Mouse (Mus musculus) ES-E14 (cell line): ENCODE measurements at regions not wholly inside any gene's neighbourhood (a gene's known extent, or its start where the extent isn't known, plus 50 kb on each side); places are given as distances from the start of the nearest gene placed in this dataset.

Experiments used
- DNase-seq: peaks from one replicate; pipeline ENCODE4 v3.0.0-alpha.2; 2013; ENCODE audit warnings: low read depth, low spot score
- H3K27ac ChIP-seq: 2 replicates; pipeline ENCODE4 v1.5.1; 2012; ENCODE audit warnings: low read depth, mild to moderate bottlenecking, low read length, moderate library complexity, mixed read lengths; ENCODE audit not compliant: poor library complexity, insufficient read depth, severe bottlenecking
- H3K36me3 ChIP-seq: 2 replicates; pipeline ENCODE4 v1.6.1; 2012; ENCODE audit warnings: mild to moderate bottlenecking, low read length, moderate library complexity, mixed read lengths; ENCODE audit not compliant: control insufficient read depth, poor library complexity, insufficient read depth, severe bottlenecking
- H3K4me1 ChIP-seq, 2 experiments: fragments of 150-350 bp in 1 of 2; sonication (generic) in 1 of 2; 2 replicates each; pipeline ENCODE4 v1.6.1; 2012; ENCODE audit warnings: low read length in 2 of 2, mild to moderate bottlenecking in 1 of 2, mixed read lengths in 1 of 2; ENCODE audit not compliant: control insufficient read depth in 2 of 2, insufficient read depth in 2 of 2, poor library complexity in 1 of 2
- H3K4me3 ChIP-seq, 2 experiments: fragments of 150-350 bp in 1 of 2; sonication (generic) in 1 of 2; 2 replicates each; pipeline ENCODE4 v1.5.1; 2012; ENCODE audit warnings: low read length in 2 of 2, low read depth in 1 of 2, mild to moderate bottlenecking in 1 of 2, mixed read lengths in 1 of 2; ENCODE audit not compliant: insufficient read depth in 1 of 2, poor library complexity in 1 of 2, severe bottlenecking in 1 of 2
- H3K9ac ChIP-seq: 2 replicates; pipeline ENCODE4 v1.6.1; 2012; ENCODE audit warnings: low read depth, mild to moderate bottlenecking, low read length, mixed read lengths; ENCODE audit not compliant: poor library complexity, insufficient read depth, severe bottlenecking
- H3K9me3 ChIP-seq: fragments of 150-350 bp; sonication (generic); 2 replicates; pipeline ENCODE4 v1.6.1; 2012; ENCODE audit warnings: low read depth, mild to moderate bottlenecking, low read length; ENCODE audit not compliant: control insufficient read depth, insufficient read depth
- CHD2 ChIP-seq: IDR thresholded peaks from 2 replicates; pipeline ENCODE4 v1.6.1; 2014; ENCODE audit warnings: mild to moderate bottlenecking, low read depth, low read length, inconsistent platforms
- HCFC1 ChIP-seq: IDR thresholded peaks from 2 replicates; pipeline ENCODE4 v1.6.1; 2012; ENCODE audit warnings: low read length, inconsistent platforms, borderline replicate concordance; ENCODE audit not compliant: insufficient read depth
- MAFK ChIP-seq: IDR thresholded peaks from 2 replicates; pipeline ENCODE4 v1.6.1; 2014; ENCODE audit warnings: mild to moderate bottlenecking, low read depth, low read length, inconsistent platforms; ENCODE audit not compliant: insufficient read depth
- ZC3H11A ChIP-seq: IDR thresholded peaks from 2 replicates; pipeline ENCODE4 v1.6.1; 2012; ENCODE audit warnings: low read depth, mild to moderate bottlenecking, inconsistent platforms, low read length, borderline replicate concordance
- ZNF384 ChIP-seq: IDR thresholded peaks from 2 replicates; pipeline ENCODE4 v1.6.1; 2012; ENCODE audit warnings: low read depth, low read length, inconsistent platforms
- in situ Hi-C, 2 experiments: fragments of 600-800 bp; cut with MboI; formaldehyde crosslinking; loops; one replicate each; pipeline ENCODE4 v1.15.1; 2025; ENCODE audit warnings: low sequenced_read_pairs in 2 of 2, inconsistent platforms in 1 of 2; ENCODE audit not compliant: unreplicated experiment in 2 of 2

GRCm38 (mm10) chr3:39965431-39965830 is 565.7 kb upstream of the Intu start:
- DNase-seq: no peak
- no peaks in the 10 kb centered on the region for H3K4me1 ChIP-seq
- in situ Hi-C loops: no loop called here
- no peak overlapping the region for H3K4me3 ChIP-seq
- no peaks in the 10 kb centered on the region for H3K9me3 ChIP-seq
- TF ChIP-seq ZC3H11A (no peak), CHD2 (no peak), MAFK (no peak), HCFC1 (no peak), ZNF384 (no peak)
- H3K9ac ChIP-seq: no peak overlapping the region
- no peak overlapping the region for H3K27ac ChIP-seq
- no peaks in the 10 kb centered on the region for H3K36me3 ChIP-seq

- no peaks in the 10 kb centered on the region for H3K36me3 ChIP-seq
- TF ChIP-seq CHD2: no peak
- TF ChIP-seq ZNF384: no peak
- TF ChIP-seq ZC3H11A: no peak
- TF ChIP-seq HCFC1: no peak
- no peak for TF ChIP-seq MAFK
- in situ Hi-C loops: no loop called here
- no peaks in the 10 kb centered on the region for H3K9me3 ChIP-seq
- no peak overlapping the region for H3K4me3 ChIP-seq
- H3K4me1 ChIP-seq: no peaks in the 10 kb centered on the region
- no peak overlapping the region for H3K9ac ChIP-seq
- no peak for DNase-seq
- no peak overlapping the region for H3K27ac ChIP-seq
Measured at GRCm38 (mm10) chr3:39966390-39966789, 564.7 kb upstream of the Intu start.

GRCm38 (mm10) chr3:39976937-39977336 is 554.1 kb upstream of the Intu start:
- in situ Hi-C loops: no loop called here

GRCm38 (mm10) chr3:39978916-39979679 is 552.0 kb upstream of the Intu start:
- Histone ChIP-seq H3K27ac (peak overlapping the region; percentile 87), H3K4me3 (no peak overlapping the region), H3K36me3 (no peaks in the 10 kb centered on the region), H3K4me1 (peaks cover 0 to 11% of the 10 kb centered on the region in 2 experiments), H3K9ac (no peak overlapping the region), H3K9me3 (no peaks in the 10 kb centered on the region)
- in situ Hi-C loops: no loop called here
- peak; percentile 22 for DNase-seq
- TF ChIP-seq ZC3H11A (no peak), CHD2 (no peak), HCFC1 (no peak), ZNF384 (no peak), MAFK (no peak)

More at GRCm38 (mm10) chr3:39976937-39977336, 554.1 kb upstream of the Intu start:
- H3K9me3 ChIP-seq: no peaks in the 10 kb centered on the region
- no peaks in the 10 kb centered on the region for H3K36me3 ChIP-seq
- no peak overlapping the region for H3K4me3 ChIP-seq
- TF ChIP-seq HCFC1 (peak; percentile 77; the same call in 1 of the 2 replicates), ZC3H11A (no peak)
- peaks cover 0 to 11% of the 10 kb centered on the region in 2 experiments for H3K4me1 ChIP-seq
- peak; percentile 6 for DNase-seq
- H3K27ac ChIP-seq: no peak overlapping the region
- H3K9ac ChIP-seq: no peak overlapping the region

- TF ChIP-seq ZNF384 (no peak), ZC3H11A (no peak), MAFK (no peak), HCFC1 (no peak), CHD2 (no peak)
- Histone ChIP-seq H3K4me1 (peaks cover 0 to 11% of the 10 kb centered on the region in 2 experiments), H3K9ac (no peak overlapping the region), H3K36me3 (no peaks in the 10 kb centered on the region), H3K27ac (no peak overlapping the region), H3K4me3 (no peak overlapping the region), H3K9me3 (no peaks in the 10 kb centered on the region)
- in situ Hi-C loops: no loop called here
- DNase-seq: no peak
Measured at GRCm38 (mm10) chr3:39982656-39983055, 548.4 kb upstream of the Intu start.
